Mouse (Mus musculus) MEL (cell line): ENCODE measurements around the gene Dvl2. TPM values are rescaled to one million over a fixed set of nuclear protein-coding genes. Genes with fewer than 3 reads are reported as not detected.
"Not testable (repeated sequence)": the region's sequence is repeated elsewhere in the genome, so short reads cannot be mapped to it uniquely, and the experiment has no call there.

Experiments used
- DNase-seq: peaks from one replicate; pipeline ENCODE4 v3.0.0; 2011; ENCODE audit warnings: low read depth, low spot score
- H3K27ac ChIP-seq: 2 replicates; pipeline ENCODE4 v1.5.1; 2012; ENCODE audit warnings: low read depth, mild to moderate bottlenecking, control low read depth, low read length, moderate library complexity; ENCODE audit not compliant: control insufficient read depth
- H3K27me3 ChIP-seq, 2 experiments: fragments of 150-350 bp in 1 of 2; sonication (generic) in 1 of 2; 2 replicates each; pipeline ENCODE4 v1.6.1; 2012; ENCODE audit warnings: low read length in 2 of 2, mild to moderate bottlenecking in 2 of 2, improper control_type of control experiment in 1 of 2, moderate library complexity in 1 of 2; ENCODE audit not compliant: insufficient read depth in 2 of 2, control insufficient read depth in 1 of 2
- H3K36me3 ChIP-seq, 2 experiments: 2 replicates each; pipeline ENCODE4 v1.6.1; 2012 to 2014; ENCODE audit warnings: low read length in 2 of 2, improper control_type of control experiment in 1 of 2, inconsistent platforms in 1 of 2, mild to moderate bottlenecking in 1 of 2; ENCODE audit not compliant: insufficient read depth in 2 of 2, control insufficient read depth in 1 of 2
- H3K4me1 ChIP-seq, 2 experiments: fragments of 150-350 bp in 1 of 2; sonication (generic) in 1 of 2; 2 replicates each; pipeline ENCODE4 v1.6.1; 2012; ENCODE audit warnings: low read length in 2 of 2, improper control_type of control experiment in 1 of 2, mild to moderate bottlenecking in 1 of 2; ENCODE audit not compliant: insufficient read depth in 2 of 2, control insufficient read depth in 1 of 2
- H3K4me3 ChIP-seq, 2 experiments: fragments of 150-350 bp in 1 of 2; sonication (generic) in 1 of 2; 2 replicates each; pipeline ENCODE4 v1.5.1; 2012; ENCODE audit warnings: low read depth in 2 of 2, low read length in 2 of 2, mild to moderate bottlenecking in 2 of 2, moderate library complexity in 2 of 2, control low read depth in 1 of 2, improper control_type of control experiment in 1 of 2; ENCODE audit not compliant: control insufficient read depth in 1 of 2, insufficient read depth in 1 of 2
- H3K79me2 ChIP-seq: 2 replicates; pipeline ENCODE4 v1.6.1; 2012; ENCODE audit warnings: mild to moderate bottlenecking, low read length, moderate library complexity; ENCODE audit not compliant: control insufficient read depth, poor library complexity, insufficient read depth
- H3K9ac ChIP-seq: 2 replicates; pipeline ENCODE4 v1.6.1; 2012; ENCODE audit warnings: low read depth, mild to moderate bottlenecking, control low read depth, low read length, moderate library complexity; ENCODE audit not compliant: control insufficient read depth, poor library complexity, severe bottlenecking
- H3K9me3 ChIP-seq: fragments of 150-350 bp; sonication (generic); replicated peaks from 2 replicates; pipeline ENCODE4 v1.6.1; 2012; ENCODE audit warnings: mild to moderate bottlenecking, low read length, improper control_type of control experiment, moderate library complexity; ENCODE audit not compliant: insufficient read depth
- CHD1 ChIP-seq: IDR thresholded peaks from 2 replicates; pipeline ENCODE4 v1.6.1; 2012; ENCODE audit warnings: low read depth, mild to moderate bottlenecking, inconsistent platforms, low read length, improper control_type of control experiment
- CHD2 ChIP-seq: IDR thresholded peaks from 2 replicates; pipeline ENCODE4 v1.6.1; 2011; ENCODE audit warnings: low read length, improper control_type of control experiment
- CTCF ChIP-seq, 3 experiments: IDR thresholded peaks in 2 of 3; conservative IDR thresholded peaks in 1 of 3; 2 replicates each; pipeline ENCODE4 v1.5.1; 2011 to 2012; ENCODE audit warnings: low read length in 3 of 3, low read depth in 2 of 3, mild to moderate bottlenecking in 2 of 3, improper control_type of control experiment in 1 of 3, inconsistent platforms in 1 of 3, mixed read lengths in 1 of 3, moderate library complexity in 1 of 3; ENCODE audit not compliant: control insufficient read depth in 1 of 3, insufficient read depth in 1 of 3, poor library complexity in 1 of 3, severe bottlenecking in 1 of 3
- E2F4 ChIP-seq: IDR thresholded peaks from 2 replicates; pipeline ENCODE4 v1.6.1; 2011; ENCODE audit warnings: low read depth, low read length, improper control_type of control experiment, borderline replicate concordance
- EP300 ChIP-seq, 2 experiments: IDR thresholded peaks; 2 replicates each; pipeline ENCODE4 v1.6.1; 2011; ENCODE audit warnings: improper control_type of control experiment in 2 of 2, low read length in 2 of 2, low read depth in 1 of 2, mild to moderate bottlenecking in 1 of 2
- ETS1 ChIP-seq: IDR thresholded peaks from 2 replicates; pipeline ENCODE4 v1.6.1; 2012; ENCODE audit warnings: low read depth, mild to moderate bottlenecking, inconsistent platforms, low read length, improper control_type of control experiment, moderate library complexity
- GATA1 ChIP-seq: IDR thresholded peaks from 2 replicates; pipeline ENCODE4 v1.6.1; 2011; ENCODE audit warnings: low read depth, low read length, improper control_type of control experiment
- MAX ChIP-seq: IDR thresholded peaks from 2 replicates; pipeline ENCODE4 v1.6.1; 2011; ENCODE audit warnings: low read length, improper control_type of control experiment
- MAZ ChIP-seq: IDR thresholded peaks from 2 replicates; pipeline ENCODE4 v1.6.1; 2012; ENCODE audit warnings: low read depth, mild to moderate bottlenecking, inconsistent platforms, low read length, improper control_type of control experiment
- MEF2A ChIP-seq: IDR thresholded peaks from 2 replicates; pipeline ENCODE4 v1.6.1; 2014; ENCODE audit warnings: low read depth, mild to moderate bottlenecking, inconsistent platforms, low read length, improper control_type of control experiment; ENCODE audit not compliant: poor library complexity, insufficient replicate concordance, severe bottlenecking; ENCODE audit errors: extremely low read depth
- MYC ChIP-seq: IDR thresholded peaks from 2 replicates; pipeline ENCODE4 v1.6.1; 2011; ENCODE audit warnings: low read depth, mild to moderate bottlenecking, low read length, improper control_type of control experiment, moderate library complexity
- NRF1 ChIP-seq: IDR thresholded peaks from 2 replicates; pipeline ENCODE4 v1.6.1; 2014; ENCODE audit warnings: low read depth, mild to moderate bottlenecking, inconsistent platforms, low read length, improper control_type of control experiment, moderate library complexity; ENCODE audit not compliant: poor library complexity, insufficient read depth, severe bottlenecking
- POLR2A ChIP-seq, 2 experiments: IDR thresholded peaks; 2 replicates each; pipeline ENCODE4 v1.6.1; 2011 to 2012; ENCODE audit warnings: low read length in 2 of 2, mild to moderate bottlenecking in 2 of 2, control low read depth in 1 of 2, improper control_type of control experiment in 1 of 2, low read depth in 1 of 2, moderate library complexity in 1 of 2; ENCODE audit not compliant: control insufficient read depth in 1 of 2, insufficient read depth in 1 of 2, poor library complexity in 1 of 2
- POLR2AphosphoS2 ChIP-seq: IDR thresholded peaks from 2 replicates; pipeline ENCODE4 v1.6.1; 2011; ENCODE audit warnings: low read length, improper control_type of control experiment
- POLR2AphosphoS5 ChIP-seq: IDR thresholded peaks from 2 replicates; pipeline ENCODE4 v1.6.1; 2012; ENCODE audit warnings: low read depth, borderline replicate concordance, mild to moderate bottlenecking, inconsistent platforms, low read length, moderate library complexity, mixed read lengths
- RAD21 ChIP-seq: IDR thresholded peaks from 2 replicates; pipeline ENCODE4 v1.6.1; 2011; ENCODE audit warnings: mild to moderate bottlenecking, low read depth, low read length, improper control_type of control experiment
- RCOR1 ChIP-seq: IDR thresholded peaks from 2 replicates; pipeline ENCODE4 v1.6.1; 2012; ENCODE audit warnings: low read depth, mild to moderate bottlenecking, inconsistent platforms, low read length, improper control_type of control experiment
- SIN3A ChIP-seq: IDR thresholded peaks from 2 replicates; pipeline ENCODE4 v1.6.1; 2012; ENCODE audit warnings: low read length, improper control_type of control experiment, inconsistent platforms
- TBP ChIP-seq: IDR thresholded peaks from 2 replicates; pipeline ENCODE4 v1.8.0; 2011; ENCODE audit warnings: low read depth, low read length, improper control_type of control experiment
- TCF12 ChIP-seq: IDR thresholded peaks from 2 replicates; pipeline ENCODE4 v1.6.1; 2014; ENCODE audit warnings: low read depth, mild to moderate bottlenecking, inconsistent platforms, low read length, improper control_type of control experiment, moderate library complexity
- USF2 ChIP-seq, 2 experiments: IDR thresholded peaks; 2 replicates each; pipeline ENCODE4 v1.6.1; 2011 to 2012; ENCODE audit warnings: improper control_type of control experiment in 2 of 2, low read length in 2 of 2, borderline replicate concordance in 1 of 2, inconsistent platforms in 1 of 2, low read depth in 1 of 2, mild to moderate bottlenecking in 1 of 2; ENCODE audit not compliant: insufficient read depth in 1 of 2
- ZC3H11A ChIP-seq: IDR thresholded peaks from 2 replicates; pipeline ENCODE4 v1.6.1; 2012; ENCODE audit warnings: low read depth, mild to moderate bottlenecking, inconsistent platforms, low read length, improper control_type of control experiment
- ZNF384 ChIP-seq: IDR thresholded peaks from 2 replicates; pipeline ENCODE4 v1.6.1; 2012; ENCODE audit warnings: low read depth, mild to moderate bottlenecking, inconsistent platforms, low read length, improper control_type of control experiment
- polyA plus RNA-seq, 2 experiments: library from polyadenylated mRNA; stranded (reverse) in 1 of 2; unstranded in 1 of 2; fragments of >175 nt in 1 of 2; fragments of >200 nt in 1 of 2; gene quantifications; 2 replicates each; pipeline versions ENCODE4 v1.2.1 to v1.2.4; 2012; ENCODE audit warnings: low replicate concordance in 2 of 2, low read depth in 1 of 2; ENCODE audit not compliant: insufficient read length in 2 of 2, insufficient read depth in 1 of 2, missing spikeins in 1 of 2
- total RNA-seq: library from RNA; depleted of rRNA; stranded (reverse); fragments of 300-350 nt; gene quantifications from 2 replicates; pipeline ENCODE4 v1.2.3, GENCODE M21; 2012

Dvl2 gene
- total and polyA plus RNA-seq, 3 experiments: 38.5 to 40.1 TPM; not detected in 1

- Histone ChIP-seq H3K27ac (no peak overlapping the region), H3K9me3 (no peaks in the 10 kb centered on the region), H3K4me3 (no peak overlapping the region), H3K9ac (no peak overlapping the region; the same call in 1 of the 2 replicates)
- TF ChIP-seq RCOR1 (peak; percentile 11; the same call in 1 of the 2 replicates), ZC3H11A (no peak), TBP (no peak), GATA1 (peak; percentile 59), ZNF384 (peak; percentile 90), EP300 (IDR thresholded peaks at IDR 0.05; ENCODE audit: low read depth in 1 of 2, low read length in 2 of 2) (peak; percentile 28 to 40; a peak in 2 of 4 replicates)
- TF ChIP-seq, all 39 proteins: peak for 4
- Histone ChIP-seq H3K4me1 (peaks cover 6 to 12% of the 10 kb centered on the region in 2 experiments), H3K79me2 (no peaks in the 10 kb centered on the region), H3K36me3 (no peaks in the 10 kb centered on the region), H3K27me3 (no peaks in the 10 kb centered on the region)
- DNase-seq: peak; percentile 46
Observed at GRCm38 (mm10) chr11:69953267-69953915, 47.0 kb upstream of the Dvl2 start.

- H3K9ac ChIP-seq, H3K9me3 ChIP-seq, H3K27ac ChIP-seq: not testable (repeated sequence)
- TF ChIP-seq CTCF (IDR thresholded peaks at IDR 0.05 in 2 of 3, conservative IDR thresholded peaks at IDR 0.05 in 1 of 3; ENCODE audit: control insufficient read depth in 1 of 3, insufficient read depth in 1 of 3, low read depth in 2 of 3, low read length in 3 of 3, poor library complexity in 1 of 3, severe bottlenecking in 1 of 3): peak in 1 of 3 experiments; percentile 16; a peak in 2 of 6 replicates
- TF ChIP-seq, all 39 proteins: peak for 1; not testable (repeated sequence) for 38
- H3K79me2 ChIP-seq, H3K4me1 ChIP-seq, H3K27me3 ChIP-seq, H3K4me3 ChIP-seq, DNase-seq, H3K36me3 ChIP-seq: not testable (repeated sequence)
Observed at GRCm38 (mm10) chr11:69955618-69956017, 44.8 kb upstream of the Dvl2 start.

DNA sequence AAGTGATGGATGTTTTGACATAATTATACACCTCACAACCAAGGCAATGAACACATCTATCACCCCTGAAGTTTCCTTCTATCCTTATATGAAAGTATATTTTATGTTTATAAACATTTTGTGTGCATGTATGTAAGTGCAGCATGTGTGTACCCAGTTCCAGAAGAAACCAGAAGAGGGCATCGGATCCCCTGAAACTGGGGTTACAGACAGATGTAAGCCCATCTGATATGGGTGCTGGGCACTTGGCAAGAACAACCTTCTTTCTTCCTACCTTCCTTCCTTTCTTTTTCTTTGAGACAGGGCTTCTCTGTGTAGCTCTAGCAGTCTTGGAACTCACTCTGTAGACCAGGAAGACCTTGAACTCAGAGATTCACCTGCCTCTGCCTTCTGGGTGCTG is 44.2 kb upstream of the Dvl2 start:
- H3K9me3 ChIP-seq: no peaks in the 10 kb centered on the region
- peaks cover 6 to 9% of the 10 kb centered on the region in 2 experiments for H3K4me1 ChIP-seq
- no peaks in the 10 kb centered on the region for H3K79me2 ChIP-seq
- peak; percentile 78 for DNase-seq
- no peak overlapping the region for H3K9ac ChIP-seq
- H3K27me3 ChIP-seq: 0 out of 4 replicates have a peak, but pooled peaks cover 0 to 3% of the 10 kb centered on the region in 2 experiments
- H3K27ac ChIP-seq: no peak overlapping the region
- H3K4me3 ChIP-seq: no peak overlapping the region
- H3K36me3 ChIP-seq: no peaks in the 10 kb centered on the region
- TF ChIP-seq POLR2AphosphoS2: no peak
- peak; percentile 34 to 65 (median 39) for TF ChIP-seq CTCF (IDR thresholded peaks at IDR 0.05 in 2 of 3, conservative IDR thresholded peaks at IDR 0.05 in 1 of 3; ENCODE audit: control insufficient read depth in 1 of 3, insufficient read depth in 1 of 3, low read depth in 2 of 3, low read length in 3 of 3, poor library complexity in 1 of 3, severe bottlenecking in 1 of 3)
- TF ChIP-seq MEF2A: no peak
- TF ChIP-seq USF2 (IDR thresholded peaks at IDR 0.05; ENCODE audit: borderline replicate concordance in 1 of 2, insufficient read depth in 1 of 2, low read depth in 1 of 2, low read length in 2 of 2): no peak
- TF ChIP-seq EP300 (IDR thresholded peaks at IDR 0.05; ENCODE audit: low read depth in 1 of 2, low read length in 2 of 2): no peak; a peak in 1 of 4 replicates
- TF ChIP-seq POLR2AphosphoS5: no peak
- no peak for TF ChIP-seq ETS1
- no peak for TF ChIP-seq NRF1
- TF ChIP-seq MAZ: no peak
- TF ChIP-seq RAD21: peak; percentile 54
- no peak for TF ChIP-seq E2F4
- peak; percentile 53 for TF ChIP-seq ZC3H11A
- no peak for TF ChIP-seq RCOR1
- no peak for TF ChIP-seq POLR2A (IDR thresholded peaks at IDR 0.05; ENCODE audit: control insufficient read depth in 1 of 2, insufficient read depth in 1 of 2, low read depth in 1 of 2, low read length in 2 of 2, poor library complexity in 1 of 2)
- no peak for TF ChIP-seq TBP
- no peak for TF ChIP-seq CHD2
- no peak for TF ChIP-seq TCF12
- TF ChIP-seq MAX: no peak
- no peak for TF ChIP-seq CHD1
- TF ChIP-seq GATA1: peak; percentile 53
- no peak for TF ChIP-seq SIN3A
- no peak for TF ChIP-seq MYC
